Mouse (Mus musculus): ENCODE measurements around the gene Arhgap15. TPM values are rescaled to one million over a fixed set of nuclear protein-coding genes. Genes with fewer than 3 reads are reported as not detected.

Arhgap15 gene
- polyA plus RNA-seq, 1 experiment from 2014 or later: 1.9 TPM

DNA sequence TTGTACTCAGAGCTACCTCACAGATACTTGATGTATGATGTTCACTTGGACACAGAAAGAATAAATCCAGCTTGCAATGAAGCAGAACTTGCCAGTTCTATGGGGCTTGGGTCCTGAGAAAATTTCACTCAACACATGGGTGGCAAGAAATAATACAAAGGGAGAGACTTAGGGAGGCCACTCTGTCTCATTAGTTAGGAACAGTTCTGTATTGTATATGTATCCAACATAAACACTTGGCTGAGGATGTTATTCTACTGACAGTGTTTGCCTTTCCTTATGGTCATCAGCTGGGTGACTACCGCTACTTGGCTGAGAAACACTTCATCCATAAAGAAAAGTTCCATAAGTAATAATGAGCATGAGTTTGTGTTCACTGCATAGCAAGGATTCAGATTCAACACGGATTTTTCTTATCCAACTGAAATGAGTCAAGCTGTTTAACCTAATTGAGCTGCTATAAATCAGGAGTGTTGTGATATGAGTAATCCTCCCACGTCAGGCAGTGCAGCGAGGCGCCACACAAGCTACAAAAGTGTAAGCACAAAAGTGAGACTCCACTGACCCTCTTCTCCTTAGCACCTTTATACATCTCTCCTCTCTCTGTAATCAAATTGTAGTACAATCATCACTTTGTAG lies 607.7 kb downstream of the Arhgap15 start:
- 92% methylated on average over 5 of the region's 5 CpGs for WGBS
- DNase-seq (no peak), ATAC-seq (ENCODE audit: low FRiP score, low TSS enrichment) (no peak)
- no peak overlapping the region for H3K4me3 ChIP-seq (replicated peaks; ENCODE audit: low read depth, low read length)
- H3K9me3 ChIP-seq (ENCODE audit: control insufficient read depth, low read length): no peaks in the 10 kb centered on the region
- no peaks in the 10 kb centered on the region for H3K36me3 ChIP-seq (ENCODE audit: control insufficient read depth, insufficient read depth, low read length)
- no peaks in the 10 kb centered on the region for H3K4me1 ChIP-seq (ENCODE audit: control insufficient read depth, insufficient read depth, low read length)
- H3K27ac ChIP-seq (replicated peaks; ENCODE audit: low read depth, low read length): no peak overlapping the region
- H3K4me2 ChIP-seq (ENCODE audit: low read length): no peak overlapping the region
- no peak overlapping the region for H3K9ac ChIP-seq (replicated peaks; ENCODE audit: low read length)
- no peaks in the 10 kb centered on the region for H3K27me3 ChIP-seq (ENCODE audit: control insufficient read depth, insufficient read depth, low read length)

GRCm38 (mm10) chr2:44356887-44357251 lies 608.2 kb downstream of the Arhgap15 start:
- DNase-seq (no peak), ATAC-seq (ENCODE audit: low FRiP score, low TSS enrichment) (no peak)
- no peaks in the 10 kb centered on the region for H3K36me3 ChIP-seq (ENCODE audit: control insufficient read depth, insufficient read depth, low read length)
- WGBS: 96% methylated on average over 6 of the region's 6 CpGs
- no peak overlapping the region for H3K27ac ChIP-seq (replicated peaks; ENCODE audit: low read depth, low read length)
- H3K4me1 ChIP-seq (ENCODE audit: control insufficient read depth, insufficient read depth, low read length): no peaks in the 10 kb centered on the region
- H3K9me3 ChIP-seq (ENCODE audit: control insufficient read depth, low read length): no peaks in the 10 kb centered on the region
- no peaks in the 10 kb centered on the region for H3K27me3 ChIP-seq (ENCODE audit: control insufficient read depth, insufficient read depth, low read length)
- no peak overlapping the region for H3K9ac ChIP-seq (replicated peaks; ENCODE audit: low read length)
- H3K4me2 ChIP-seq (ENCODE audit: low read length): no peak overlapping the region
- H3K4me3 ChIP-seq (replicated peaks; ENCODE audit: low read depth, low read length): no peak overlapping the region

DNA sequence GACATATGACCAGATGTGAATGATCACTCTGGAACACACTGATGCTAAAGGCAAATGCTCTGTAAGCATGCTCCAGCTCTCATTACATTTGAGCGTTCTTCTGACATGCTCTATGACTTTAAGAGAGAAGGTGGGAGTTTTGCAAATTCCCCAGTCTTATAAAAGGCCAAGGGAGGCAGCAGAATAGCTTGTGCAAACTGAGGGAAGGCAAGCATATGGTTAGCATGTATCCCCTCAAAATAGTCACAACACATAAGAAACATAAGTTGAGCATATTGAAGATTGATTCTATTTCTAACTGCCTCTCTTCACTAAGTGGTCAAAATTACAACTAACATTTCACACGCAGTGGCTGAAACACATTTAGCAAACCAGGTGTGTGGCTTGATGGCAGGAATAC lies 631.6 kb downstream of the Arhgap15 start:
- H3K4me1 ChIP-seq (ENCODE audit: control insufficient read depth, insufficient read depth, low read length): no peaks in the 10 kb centered on the region
- H3K9ac ChIP-seq (replicated peaks; ENCODE audit: low read length): no peak overlapping the region
- WGBS: 87% methylated on average over 2 of the region's 2 CpGs

GRCm38 (mm10) chr2:44384541-44384940 lies 635.9 kb downstream of the Arhgap15 start:
- no peak overlapping the region for H3K4me3 ChIP-seq (replicated peaks; ENCODE audit: low read depth, low read length)
- H3K4me1 ChIP-seq (ENCODE audit: control insufficient read depth, insufficient read depth, low read length): no peaks in the 10 kb centered on the region
- ATAC-seq (ENCODE audit: low FRiP score, low TSS enrichment) (no peak), DNase-seq (no peak)
- H3K4me2 ChIP-seq (ENCODE audit: low read length): no peak overlapping the region
- no peaks in the 10 kb centered on the region for H3K9me3 ChIP-seq (ENCODE audit: control insufficient read depth, low read length)
- no peak overlapping the region for H3K9ac ChIP-seq (replicated peaks; ENCODE audit: low read length)
- H3K36me3 ChIP-seq (ENCODE audit: control insufficient read depth, insufficient read depth, low read length): no peaks in the 10 kb centered on the region
- H3K27ac ChIP-seq (replicated peaks; ENCODE audit: low read depth, low read length): no peak overlapping the region
- H3K27me3 ChIP-seq (ENCODE audit: control insufficient read depth, insufficient read depth, low read length): no peaks in the 10 kb centered on the region
- 91% methylated on average over 6 of the region's 6 CpGs for WGBS

More for the DNA sequence above, 631.6 kb downstream of the Arhgap15 start:
- DNase-seq (no peak), ATAC-seq (ENCODE audit: low FRiP score, low TSS enrichment) (no peak)
- no peak overlapping the region for H3K27ac ChIP-seq (replicated peaks; ENCODE audit: low read depth, low read length)
- H3K27me3 ChIP-seq (ENCODE audit: control insufficient read depth, insufficient read depth, low read length): no peaks in the 10 kb centered on the region
- H3K9me3 ChIP-seq (ENCODE audit: control insufficient read depth, low read length): no peaks in the 10 kb centered on the region
- no peaks in the 10 kb centered on the region for H3K36me3 ChIP-seq (ENCODE audit: control insufficient read depth, insufficient read depth, low read length)
- no peak overlapping the region for H3K4me3 ChIP-seq (replicated peaks; ENCODE audit: low read depth, low read length)
- no peak overlapping the region for H3K4me2 ChIP-seq (ENCODE audit: low read length)

GRCm38 (mm10) chr2:44389556-44389955 lies 640.9 kb downstream of the Arhgap15 start:
- no peak overlapping the region for H3K4me3 ChIP-seq (replicated peaks; ENCODE audit: low read depth, low read length)
- no peaks in the 10 kb centered on the region for H3K9me3 ChIP-seq (ENCODE audit: control insufficient read depth, low read length)
- no peak for ATAC-seq (ENCODE audit: low FRiP score, low TSS enrichment)
- H3K9ac ChIP-seq (replicated peaks; ENCODE audit: low read length): no peak overlapping the region
- 65% methylated on average over 4 of the region's 4 CpGs for WGBS
- no peaks in the 10 kb centered on the region for H3K4me1 ChIP-seq (ENCODE audit: control insufficient read depth, insufficient read depth, low read length)
- DNase-seq: no peak
- no peaks in the 10 kb centered on the region for H3K27me3 ChIP-seq (ENCODE audit: control insufficient read depth, insufficient read depth, low read length)
- no peak overlapping the region for H3K27ac ChIP-seq (replicated peaks; ENCODE audit: low read depth, low read length)
- H3K36me3 ChIP-seq (ENCODE audit: control insufficient read depth, insufficient read depth, low read length): no peaks in the 10 kb centered on the region
- no peak overlapping the region for H3K4me2 ChIP-seq (ENCODE audit: low read length)

GRCm38 (mm10) chr2:44393789-44394188 lies 645.2 kb downstream of the Arhgap15 start:
- Histone ChIP-seq H3K27me3 (ENCODE audit: control insufficient read depth, insufficient read depth, low read length) (no peaks in the 10 kb centered on the region), H3K36me3 (ENCODE audit: control insufficient read depth, insufficient read depth, low read length) (no peaks in the 10 kb centered on the region), H3K4me1 (ENCODE audit: control insufficient read depth, insufficient read depth, low read length) (peaks cover 11% of the 10 kb centered on the region; the same call in 1 of the 2 replicates), H3K9ac (replicated peaks; ENCODE audit: low read length) (no peak overlapping the region), H3K4me3 (replicated peaks; ENCODE audit: low read depth, low read length) (no peak overlapping the region), H3K4me2 (ENCODE audit: low read length) (no peak overlapping the region), H3K27ac (replicated peaks; ENCODE audit: low read depth, low read length) (no peak overlapping the region), H3K9me3 (ENCODE audit: control insufficient read depth, low read length) (no peaks in the 10 kb centered on the region)
- WGBS: 77% methylated on average over 8 of the region's 8 CpGs
- ATAC-seq (ENCODE audit: low FRiP score, low TSS enrichment) (no peak), DNase-seq (no peak)

DNA sequence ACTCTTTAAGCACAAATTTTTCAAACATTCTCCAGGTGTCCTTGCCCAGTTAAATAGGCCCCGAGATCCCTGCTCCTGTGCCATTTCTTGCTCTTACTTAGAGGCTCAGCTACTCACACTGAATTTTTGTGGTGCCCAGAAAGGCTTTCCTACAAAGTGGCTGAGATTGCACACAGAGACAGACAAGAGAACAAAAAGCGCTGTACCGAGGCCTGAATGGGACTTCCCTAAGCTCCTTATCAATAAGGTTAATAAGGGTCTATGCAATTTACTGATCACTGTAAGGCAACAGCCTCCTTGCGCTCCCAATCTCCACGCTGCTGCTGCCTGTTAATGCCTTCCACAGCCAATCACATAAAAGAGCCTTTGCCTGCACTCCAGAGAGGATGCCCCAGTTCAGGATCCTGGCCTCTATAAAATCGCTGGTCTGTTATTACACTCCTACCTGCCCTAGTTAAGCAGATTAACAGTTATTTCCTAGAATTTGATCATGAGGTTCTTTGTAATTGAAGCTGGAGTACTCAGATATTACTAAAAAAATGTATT lies 646.4 kb downstream of the Arhgap15 start:
- 0 out of 2 replicates have a peak overlapping the region, but pooled peaks have one; percentile 6 for H3K9ac ChIP-seq (replicated peaks; ENCODE audit: low read length)
- 0 out of 2 replicates have a peak overlapping the region, but pooled peaks have one; percentile 13 for H3K4me2 ChIP-seq (ENCODE audit: low read length)
- ATAC-seq (ENCODE audit: low FRiP score, low TSS enrichment) (peak; percentile 48; the same call in 1 of the 2 replicates), DNase-seq (peak; percentile 58)
- H3K27me3 ChIP-seq (ENCODE audit: control insufficient read depth, insufficient read depth, low read length): no peaks in the 10 kb centered on the region
- WGBS: 15% methylated on average over 6 of the region's 6 CpGs
- H3K4me1 ChIP-seq (ENCODE audit: control insufficient read depth, insufficient read depth, low read length): peaks cover 11% of the 10 kb centered on the region; the same call in 1 of the 2 replicates
- no peak overlapping the region for H3K4me3 ChIP-seq (replicated peaks; ENCODE audit: low read depth, low read length)
- H3K27ac ChIP-seq (replicated peaks; ENCODE audit: low read depth, low read length): no peak overlapping the region
- H3K36me3 ChIP-seq (ENCODE audit: control insufficient read depth, insufficient read depth, low read length): no peaks in the 10 kb centered on the region
- no peaks in the 10 kb centered on the region for H3K9me3 ChIP-seq (ENCODE audit: control insufficient read depth, low read length)

DNA sequence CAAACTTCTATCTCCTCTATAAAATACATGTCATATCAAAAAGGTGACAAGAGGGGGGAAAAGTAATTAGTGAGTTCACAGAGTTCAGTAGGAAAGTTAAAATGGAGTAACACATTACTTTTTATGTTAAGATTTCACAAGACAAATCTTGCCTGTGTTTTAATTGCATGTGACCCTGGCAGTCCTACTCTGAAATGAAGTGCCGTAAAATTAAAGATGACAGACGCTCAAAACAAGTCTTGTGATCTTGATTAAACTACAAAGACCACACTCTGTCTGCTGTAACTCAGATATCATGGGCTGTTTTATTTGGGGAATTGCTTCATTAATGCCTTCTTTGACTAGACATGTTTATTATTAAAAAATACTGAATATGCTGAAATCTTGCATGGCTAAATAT lies 647.0 kb downstream of the Arhgap15 start:
- no peaks in the 10 kb centered on the region for H3K36me3 ChIP-seq (ENCODE audit: control insufficient read depth, insufficient read depth, low read length)
- H3K4me1 ChIP-seq (ENCODE audit: control insufficient read depth, insufficient read depth, low read length): peaks cover 11% of the 10 kb centered on the region; the same call in 1 of the 2 replicates
- no peak overlapping the region for H3K4me2 ChIP-seq (ENCODE audit: low read length)
- H3K27me3 ChIP-seq (ENCODE audit: control insufficient read depth, insufficient read depth, low read length): no peaks in the 10 kb centered on the region
- H3K27ac ChIP-seq (replicated peaks; ENCODE audit: low read depth, low read length): no peak overlapping the region
- DNase-seq: peak; percentile 31
- H3K9me3 ChIP-seq (ENCODE audit: control insufficient read depth, low read length): no peaks in the 10 kb centered on the region
- WGBS: 41% methylated on average over 2 of the region's 2 CpGs
- H3K9ac ChIP-seq (replicated peaks; ENCODE audit: low read length): no peak overlapping the region
- no peak for ATAC-seq (ENCODE audit: low FRiP score, low TSS enrichment)
- H3K4me3 ChIP-seq (replicated peaks; ENCODE audit: low read depth, low read length): no peak overlapping the region

- H3K4me3 ChIP-seq (replicated peaks; ENCODE audit: low read depth, low read length): no peak overlapping the region
- ATAC-seq (ENCODE audit: low FRiP score, low TSS enrichment) (no peak), DNase-seq (no peak)
- no peaks in the 10 kb centered on the region for H3K9me3 ChIP-seq (ENCODE audit: control insufficient read depth, low read length)
- no peak overlapping the region for H3K4me2 ChIP-seq (ENCODE audit: low read length)
- peaks cover 11% of the 10 kb centered on the region; the same call in 1 of the 2 replicates for H3K4me1 ChIP-seq (ENCODE audit: control insufficient read depth, insufficient read depth, low read length)
- H3K27ac ChIP-seq (replicated peaks; ENCODE audit: low read depth, low read length): no peak overlapping the region
- WGBS: 3% methylated on average over 1 of the region's 1 CpGs
- no peaks in the 10 kb centered on the region for H3K27me3 ChIP-seq (ENCODE audit: control insufficient read depth, insufficient read depth, low read length)
- H3K9ac ChIP-seq (replicated peaks; ENCODE audit: low read length): no peak overlapping the region
- no peaks in the 10 kb centered on the region for H3K36me3 ChIP-seq (ENCODE audit: control insufficient read depth, insufficient read depth, low read length)
Measured at GRCm38 (mm10) chr2:44397209-44397608, 648.6 kb downstream of the Arhgap15 start.

All from midbrain, embryonic 14.5 days (tissue).